Mouse (Mus musculus) E14TG2a.4 (cell line): ENCODE data around the gene Dnmt1.

Experiments
- H3K27me3 ChIP-seq: 2 replicates; pipeline ENCODE4 v1.6.1; 2014; ENCODE audit warnings: low read length, control low read depth; ENCODE audit not compliant: insufficient read depth
- H3K36me3 ChIP-seq: 2 replicates; pipeline ENCODE4 v1.6.1; 2014; ENCODE audit warnings: low read length, control low read depth; ENCODE audit not compliant: insufficient read depth
- H3K4me1 ChIP-seq: replicated peaks from 2 replicates; pipeline ENCODE4 v1.6.1; 2014; ENCODE audit warnings: low read depth, low read length, control low read depth
- H3K4me3 ChIP-seq: replicated peaks from 2 replicates; pipeline ENCODE4 v1.5.1; 2014; ENCODE audit warnings: mild to moderate bottlenecking, low read length
- H3K9me3 ChIP-seq: 2 replicates; pipeline ENCODE4 v1.6.1; 2014; ENCODE audit warnings: low read length, control low read depth
- CTCF ChIP-seq: conservative IDR thresholded peaks from 2 replicates; pipeline ENCODE4 v1.5.1; 2014; ENCODE audit warnings: low read length
- NANOG ChIP-seq: IDR thresholded peaks from 2 replicates; pipeline ENCODE4 v1.6.1; 2014; ENCODE audit warnings: borderline replicate concordance, low read length, mixed read lengths
- POU5F1 ChIP-seq: IDR thresholded peaks from 2 replicates; pipeline ENCODE4 v1.6.1; 2014; ENCODE audit warnings: low read length, borderline replicate concordance

The Dnmt1 gene

DNA sequence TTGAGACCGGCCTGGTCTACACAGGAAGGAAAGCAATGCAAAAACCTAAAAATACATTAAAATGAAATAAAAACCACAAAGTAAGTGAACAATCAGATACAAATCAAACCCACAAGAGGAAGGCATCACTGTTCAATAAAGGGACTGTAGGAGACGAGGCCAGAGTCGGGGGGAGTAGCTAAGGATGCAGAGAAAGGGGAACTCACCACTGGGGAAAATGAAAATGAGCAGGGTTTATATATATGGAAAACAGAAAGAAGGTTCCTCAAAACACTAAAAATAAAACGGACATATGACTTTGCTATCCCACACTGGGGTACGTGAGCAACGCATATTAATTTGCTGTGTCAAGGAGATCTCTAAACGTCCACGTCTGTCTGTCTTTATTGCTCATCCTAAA is 37.4 kb upstream of the Dnmt1 start:
- TF ChIP-seq CTCF (no peak), NANOG (no peak), POU5F1 (no peak)
- no peaks in the 10 kb centered on the region for H3K9me3 ChIP-seq
- peaks cover 44% of the 10 kb centered on the region for H3K4me1 ChIP-seq
- H3K27me3 ChIP-seq, result no peaks in the 10 kb centered on the region
- H3K4me3 ChIP-seq, result no peak overlapping the region
- H3K36me3 ChIP-seq, result no peaks in the 10 kb centered on the region

GRCm38 (mm10) chr9:20995069-20995468 is 35.4 kb upstream of the Dnmt1 start:
- no peaks in the 10 kb centered on the region for H3K36me3 ChIP-seq
- no peak overlapping the region for H3K4me3 ChIP-seq
- TF ChIP-seq POU5F1, result no peak
- TF ChIP-seq NANOG, result no peak
- TF ChIP-seq CTCF, result no peak
- no peaks in the 10 kb centered on the region for H3K9me3 ChIP-seq
- peaks cover 45% of the 10 kb centered on the region for H3K4me1 ChIP-seq
- no peaks in the 10 kb centered on the region for H3K27me3 ChIP-seq

- Histone ChIP-seq H3K4me1 (peaks cover 63% of the 10 kb centered on the region), H3K36me3 (no peaks in the 10 kb centered on the region), H3K9me3 (no peaks in the 10 kb centered on the region), H3K27me3 (no peaks in the 10 kb centered on the region), H3K4me3 (no peak overlapping the region)
- no peak for TF ChIP-seq POU5F1
- TF ChIP-seq NANOG, result no peak
- TF ChIP-seq CTCF, result no peak
These were observed 33.6 kb upstream of the Dnmt1 start for GRCm38 (mm10) chr9:20993165-20993898.

DNA sequence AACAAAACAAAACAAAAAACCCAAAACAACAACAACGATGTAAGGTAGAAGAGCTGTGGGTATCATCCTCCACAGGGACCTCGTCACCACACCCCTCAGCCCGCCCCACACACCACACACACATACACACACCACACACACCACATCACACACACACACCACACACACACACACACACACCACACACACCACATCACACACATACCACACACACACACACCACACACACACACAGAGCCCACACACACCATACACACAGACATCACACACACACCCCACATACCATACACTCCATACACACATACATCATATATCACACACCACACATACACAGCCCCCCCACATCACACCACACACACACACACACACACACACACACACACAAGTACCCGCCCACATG is 31.9 kb upstream of the Dnmt1 start:
- Histone ChIP-seq H3K4me1 (peaks cover 76% of the 10 kb centered on the region), H3K36me3 (no peaks in the 10 kb centered on the region), H3K4me3 (no peak overlapping the region), H3K9me3 (no peaks in the 10 kb centered on the region), H3K27me3 (no peaks in the 10 kb centered on the region)
- TF ChIP-seq POU5F1, result no peak
- TF ChIP-seq NANOG, result no peak
- no peak for TF ChIP-seq CTCF

- H3K27me3 ChIP-seq, result no peaks in the 10 kb centered on the region
- TF ChIP-seq NANOG (no peak), POU5F1 (no peak), CTCF (no peak)
- no peaks in the 10 kb centered on the region for H3K9me3 ChIP-seq
- H3K4me1 ChIP-seq, result peaks cover 83% of the 10 kb centered on the region
- peaks cover 6% of the 10 kb centered on the region; the same call in 1 of the 2 replicates for H3K36me3 ChIP-seq
- peak overlapping the region; percentile 48; the same call in 1 of the 2 replicates for H3K4me3 ChIP-seq
These were observed 31.2 kb upstream of the Dnmt1 start for GRCm38 (mm10) chr9:20990861-20991260.

DNA sequence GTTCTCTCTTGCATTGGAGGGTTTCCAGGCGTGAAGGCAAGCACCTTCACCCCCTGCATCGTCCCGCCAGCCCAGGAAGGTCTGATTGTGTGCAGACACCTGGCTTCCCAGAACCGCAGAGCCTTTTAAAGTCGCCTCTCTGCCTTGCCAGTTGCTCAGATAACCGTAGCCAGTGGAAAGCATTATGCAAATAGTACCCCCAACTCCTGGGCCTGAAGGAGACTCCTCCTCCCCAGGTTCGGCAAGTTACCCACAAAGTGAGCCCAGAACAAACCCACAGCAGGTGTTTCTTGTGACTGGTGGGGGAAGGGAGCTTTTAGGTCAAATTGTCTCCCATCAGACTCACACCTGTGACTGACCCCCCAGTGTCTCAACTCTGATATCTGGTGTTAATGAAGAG is 28.3 kb upstream of the Dnmt1 start:
- Histone ChIP-seq H3K4me1 (peaks cover 97% of the 10 kb centered on the region), H3K4me3 (peak overlapping the region; percentile 51), H3K9me3 (no peaks in the 10 kb centered on the region), H3K27me3 (no peaks in the 10 kb centered on the region), H3K36me3 (peaks cover 6% of the 10 kb centered on the region; the same call in 1 of the 2 replicates)
- TF ChIP-seq NANOG (no peak), POU5F1 (no peak; the same call in 1 of the 2 replicates), CTCF (no peak)

DNA sequence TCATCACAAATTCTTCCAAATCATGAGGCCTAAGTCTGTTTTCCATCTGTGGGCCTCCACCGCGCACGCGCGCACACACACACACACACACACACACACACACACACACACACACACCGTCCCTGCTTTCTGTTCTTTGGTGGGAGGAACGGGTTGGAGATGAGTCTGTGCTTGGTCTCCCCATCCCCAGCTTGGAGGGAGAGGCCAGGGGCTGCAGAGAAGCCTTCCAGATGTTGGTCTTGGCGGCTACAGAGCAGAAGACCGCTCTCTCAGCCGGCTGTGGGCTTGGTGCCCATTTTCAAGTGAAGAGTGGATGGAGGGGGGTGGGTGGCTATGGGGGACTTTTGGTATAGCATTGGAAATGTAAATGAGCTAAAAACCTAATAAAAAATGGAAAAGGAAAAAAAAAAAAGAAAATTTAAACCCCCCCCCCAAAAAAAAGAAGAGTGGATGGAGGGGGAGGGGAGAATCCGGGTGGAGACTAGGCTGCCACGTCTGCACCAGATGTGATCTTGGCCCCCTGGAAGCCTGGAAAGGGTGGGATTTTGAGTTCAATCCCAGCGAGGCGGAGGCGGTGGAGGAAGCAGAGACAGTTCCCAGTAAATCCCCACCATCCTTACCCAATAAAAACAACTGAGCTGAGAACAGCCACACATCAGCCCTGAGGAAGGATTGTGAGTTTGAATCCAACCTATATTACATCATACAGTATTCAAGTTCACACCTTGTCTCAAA is 27.4 kb upstream of the Dnmt1 start:
- TF ChIP-seq POU5F1 (no peak), CTCF (no peak), NANOG (no peak)
- Histone ChIP-seq H3K9me3 (no peaks in the 10 kb centered on the region), H3K27me3 (no peaks in the 10 kb centered on the region), H3K36me3 (peaks cover 6% of the 10 kb centered on the region; the same call in 1 of the 2 replicates), H3K4me1 (peaks cover 97% of the 10 kb centered on the region), H3K4me3 (peak overlapping the region; percentile 51; the same call in 1 of the 2 replicates)

DNA sequence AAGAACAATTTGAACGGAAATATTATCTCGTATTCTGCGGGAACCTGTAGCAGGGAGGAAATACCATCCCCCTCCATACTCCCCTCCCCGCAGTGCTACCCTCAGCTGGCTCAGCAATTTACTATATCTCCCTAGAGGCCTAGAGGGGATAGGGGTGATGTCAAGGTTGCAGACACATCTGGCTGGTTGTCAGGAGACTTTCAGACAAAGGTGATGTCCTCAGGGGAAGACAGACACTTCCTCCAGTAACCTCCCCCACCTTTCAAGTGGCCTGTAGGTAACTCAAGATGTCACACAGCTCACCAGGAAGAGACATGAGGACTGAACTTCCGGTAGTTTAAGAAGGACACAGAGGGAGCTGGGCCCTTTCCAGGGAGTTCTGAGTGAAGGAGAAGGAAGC is 23.5 kb upstream of the Dnmt1 start:
- TF ChIP-seq POU5F1 (no peak), NANOG (0 out of 2 replicates have a peak, but pooled peaks have one; percentile 14), CTCF (no peak)
- peaks cover 6% of the 10 kb centered on the region; the same call in 1 of the 2 replicates for H3K36me3 ChIP-seq
- peaks cover 97% of the 10 kb centered on the region for H3K4me1 ChIP-seq
- H3K4me3 ChIP-seq, result peak overlapping the region; percentile 67
- no peaks in the 10 kb centered on the region for H3K9me3 ChIP-seq
- no peaks in the 10 kb centered on the region for H3K27me3 ChIP-seq

DNA sequence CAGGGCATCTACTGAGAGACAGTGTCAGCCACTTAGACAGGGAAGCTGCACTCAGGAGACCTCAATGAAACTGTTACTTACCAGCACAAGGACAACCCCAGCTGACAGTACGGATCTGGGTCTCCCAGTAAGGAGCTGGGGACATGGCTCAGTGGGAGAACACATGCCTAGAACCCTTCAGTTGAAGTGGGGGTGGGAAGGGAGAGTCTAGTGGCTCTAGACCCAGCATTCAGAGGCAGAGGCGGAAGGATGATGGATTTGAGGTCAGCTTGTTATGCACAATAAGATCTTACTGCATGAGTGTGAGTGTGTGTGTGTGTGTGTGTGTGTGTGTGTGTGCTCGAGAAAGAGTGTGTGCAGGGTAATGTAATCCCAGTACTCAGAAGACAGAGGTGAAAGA is 22.5 kb upstream of the Dnmt1 start:
- Histone ChIP-seq H3K9me3 (no peaks in the 10 kb centered on the region), H3K27me3 (no peaks in the 10 kb centered on the region), H3K36me3 (peaks cover 6% of the 10 kb centered on the region; the same call in 1 of the 2 replicates), H3K4me3 (no peak overlapping the region), H3K4me1 (peaks cover 97% of the 10 kb centered on the region)
- TF ChIP-seq CTCF, result no peak
- no peak for TF ChIP-seq NANOG
- no peak for TF ChIP-seq POU5F1
